Mouse (Mus musculus) c-Kit-negative CD71-positive TER-119-positive erythroid progenitor cells, embryonic 14.5 days (primary cell): ENCODE results near the gene Fam171a1.

Experiments used
- DNase-seq: peaks from one replicate; pipeline ENCODE4 v3.0.0-alpha.2; 2013; ENCODE audit warnings: low read depth, low spot score

Gene Fam171a1

GRCm38 (mm10) chr2:3138308-3138707, 24.3 kb downstream of the Fam171a1 start:
- DNase-seq = no peak

GRCm38 (mm10) chr2:3139065-3139464, 25.0 kb downstream of the Fam171a1 start:
- DNase-seq = no peak

GRCm38 (mm10) chr2:3139578-3139977, 25.6 kb downstream of the Fam171a1 start:
- no peak for DNase-seq

- no peak for DNase-seq
These were observed 26.6 kb downstream of the Fam171a1 start for GRCm38 (mm10) chr2:3140585-3140984.

GRCm38 (mm10) chr2:3141804-3142203, 27.8 kb downstream of the Fam171a1 start:
- no peak for DNase-seq

- DNase-seq = no peak
These were observed 30.3 kb downstream of the Fam171a1 start for GRCm38 (mm10) chr2:3144291-3144690.

- no peak for DNase-seq
These were observed 33.6 kb downstream of the Fam171a1 start for GRCm38 (mm10) chr2:3147550-3148157.

- DNase-seq = no peak
These were observed 34.7 kb downstream of the Fam171a1 start for GRCm38 (mm10) chr2:3148731-3149130.

DNA sequence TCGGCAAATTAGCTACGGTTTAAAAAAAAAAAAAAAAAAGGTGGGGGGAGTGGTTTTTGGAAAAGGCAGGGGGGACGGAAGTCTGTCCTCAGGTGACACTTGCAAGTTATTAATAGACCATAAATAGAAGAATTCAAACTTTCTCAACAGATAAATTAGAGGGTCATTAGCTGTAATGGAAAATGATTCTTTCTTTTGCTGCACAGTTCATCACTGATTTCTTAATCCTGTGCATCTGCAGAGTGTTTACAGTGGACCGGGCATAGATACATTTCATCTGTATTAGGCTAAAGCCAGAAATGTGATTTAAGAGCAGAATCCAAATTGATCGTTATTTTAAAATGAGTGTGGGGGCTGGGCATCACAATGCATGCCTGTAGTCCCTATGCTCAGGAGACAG, 36.3 kb downstream of the Fam171a1 start:
- no peak for DNase-seq

- no peak for DNase-seq
These were observed 37.3 kb downstream of the Fam171a1 start for GRCm38 (mm10) chr2:3151336-3151735.

DNA sequence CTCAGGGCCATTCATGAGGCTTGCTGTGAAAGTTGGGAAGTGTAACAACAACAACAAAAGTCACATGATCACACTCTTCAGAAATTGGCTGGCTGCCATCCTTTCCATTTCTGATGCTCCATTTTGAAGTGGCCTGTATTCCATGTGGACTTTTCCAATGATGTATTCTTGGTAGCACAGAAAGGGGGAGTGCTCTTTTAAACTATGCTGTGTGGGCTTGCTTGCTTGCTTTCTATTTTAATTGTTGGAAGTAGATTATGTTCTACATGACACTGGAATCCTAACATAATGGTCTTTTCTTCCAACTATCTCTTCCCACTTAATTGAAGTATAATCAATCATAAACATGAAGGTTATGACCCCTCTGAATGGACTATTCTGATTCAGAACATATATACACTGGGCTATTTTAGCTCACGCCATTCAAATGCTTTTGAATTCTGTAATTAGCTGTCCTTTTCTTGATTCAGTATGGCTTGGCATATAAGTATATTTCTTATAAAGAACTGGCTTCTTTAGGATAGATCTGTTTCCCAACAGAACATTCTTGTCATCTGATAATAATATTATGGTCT, 40.2 kb downstream of the Fam171a1 start:
- no peak for DNase-seq

- no peak for DNase-seq
These were observed 41.0 kb downstream of the Fam171a1 start for GRCm38 (mm10) chr2:3154986-3155385.

- no peak for DNase-seq
These were observed 43.0 kb downstream of the Fam171a1 start for GRCm38 (mm10) chr2:3157030-3157429.

DNA sequence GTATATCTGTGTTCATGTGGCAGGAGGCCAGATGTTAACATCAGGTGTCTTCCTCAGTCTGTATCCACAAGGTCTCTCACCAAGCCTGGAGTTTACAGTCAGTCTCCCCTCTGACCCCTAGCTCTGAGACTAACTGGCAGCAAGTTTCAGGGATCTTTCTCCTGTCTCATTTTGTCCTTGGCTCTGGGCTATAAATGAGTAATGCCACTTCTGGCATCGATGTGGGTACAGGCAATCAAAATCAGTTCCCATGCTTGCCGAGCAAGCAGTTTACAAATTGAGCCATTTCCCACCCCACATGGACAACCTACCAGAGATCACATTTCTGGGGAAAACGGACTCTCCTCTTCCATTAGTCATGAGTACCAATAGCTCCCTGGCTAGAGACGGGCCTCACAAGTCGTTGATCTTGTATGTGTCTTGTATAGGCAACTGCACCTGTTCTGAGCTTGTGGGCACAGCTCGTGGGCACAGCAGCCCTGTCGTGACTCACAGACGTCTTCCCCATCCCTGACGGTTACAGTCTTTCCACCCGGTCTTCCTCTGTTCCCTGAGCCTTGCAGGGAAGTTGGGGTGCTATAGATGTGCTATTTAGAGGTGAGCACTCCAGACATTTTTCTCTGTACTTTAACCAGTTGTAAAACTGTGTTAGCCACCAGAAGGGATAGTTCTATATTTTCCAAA, 43.8 kb downstream of the Fam171a1 start:
- no peak for DNase-seq

DNA sequence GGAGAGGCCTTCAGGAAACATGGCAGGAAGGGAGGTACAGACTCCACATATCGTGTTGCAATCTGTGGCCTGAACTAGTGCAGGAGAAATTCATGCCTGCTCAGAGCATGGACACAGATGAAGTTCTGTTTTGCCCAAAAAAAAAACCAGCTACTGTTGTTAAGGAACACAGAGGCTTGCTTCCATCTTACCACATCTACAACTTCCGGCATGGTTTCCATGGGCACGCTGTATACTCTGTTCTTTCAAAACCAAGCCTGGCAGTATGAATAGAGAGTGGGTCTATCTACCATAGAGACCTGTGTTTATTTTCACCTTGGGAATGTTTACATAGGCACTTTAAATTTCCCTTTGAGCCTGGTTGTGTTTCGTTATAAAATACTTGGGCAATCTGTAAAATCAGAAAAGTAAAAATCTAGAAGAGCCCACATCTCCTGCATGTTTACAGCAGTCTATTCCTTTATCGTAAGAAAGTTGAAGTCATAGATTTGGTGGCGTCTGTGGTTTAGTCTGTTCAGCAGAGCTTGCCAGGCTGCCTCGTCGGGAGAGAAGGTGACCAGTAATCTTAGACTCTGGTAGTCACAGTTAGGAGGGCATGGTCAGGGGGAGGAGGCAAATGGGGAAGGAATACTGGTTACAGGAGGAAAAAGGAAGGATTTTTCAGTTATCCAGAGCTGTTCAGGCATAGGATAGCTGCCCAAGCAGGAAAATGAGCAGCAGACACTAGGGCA, 44.8 kb downstream of the Fam171a1 start:
- no peak for DNase-seq

DNA sequence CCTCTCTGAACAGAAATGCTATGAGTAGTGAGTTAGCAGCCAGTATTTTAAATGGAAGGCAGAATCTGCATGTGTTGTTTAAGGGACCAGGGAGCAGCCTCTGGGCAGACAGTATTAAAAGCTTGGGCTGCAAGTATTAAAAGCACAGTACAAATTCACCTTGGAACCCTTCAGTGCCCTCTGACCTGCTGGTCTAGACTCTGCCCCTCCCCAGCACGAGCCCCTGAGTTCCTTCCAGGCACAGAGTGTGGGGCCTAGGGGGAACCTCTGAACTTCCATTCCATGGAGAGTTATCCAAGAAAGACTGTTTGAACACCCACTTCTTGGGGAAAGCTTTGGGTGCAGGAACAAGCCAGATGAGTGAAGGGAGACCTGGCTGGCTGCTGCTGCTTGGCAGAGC, 47.6 kb downstream of the Fam171a1 start:
- no peak for DNase-seq

- DNase-seq = no peak
These were observed 49.6 kb downstream of the Fam171a1 start for GRCm38 (mm10) chr2:3163501-3164076.

DNA sequence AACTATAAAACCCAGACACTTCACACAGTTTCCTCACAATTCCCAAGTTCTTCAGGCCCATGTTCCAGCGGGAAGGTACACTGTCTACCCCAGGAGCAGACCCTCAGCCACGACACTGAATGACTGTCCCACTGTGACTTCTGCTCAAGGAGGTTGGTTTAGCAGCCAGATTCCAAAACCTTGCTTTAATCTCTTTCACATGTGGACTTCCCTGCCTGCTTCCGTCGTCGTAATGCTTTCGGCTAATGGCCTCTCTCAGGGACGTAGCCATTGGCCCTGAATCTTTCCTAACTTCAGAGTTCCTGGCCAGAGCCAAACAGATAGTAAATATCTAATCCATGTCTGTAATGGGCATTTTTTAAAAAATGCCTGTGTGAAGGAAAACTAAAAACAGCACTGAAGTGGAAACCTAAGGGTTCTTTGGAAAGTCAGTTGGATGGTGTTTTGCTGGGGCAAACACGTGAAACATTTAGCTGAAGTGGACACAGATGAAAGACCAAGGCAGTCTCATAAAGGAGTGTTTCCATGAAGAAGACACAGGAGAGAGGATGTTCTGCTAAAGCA, 51.1 kb downstream of the Fam171a1 start:
- no peak for DNase-seq

DNA sequence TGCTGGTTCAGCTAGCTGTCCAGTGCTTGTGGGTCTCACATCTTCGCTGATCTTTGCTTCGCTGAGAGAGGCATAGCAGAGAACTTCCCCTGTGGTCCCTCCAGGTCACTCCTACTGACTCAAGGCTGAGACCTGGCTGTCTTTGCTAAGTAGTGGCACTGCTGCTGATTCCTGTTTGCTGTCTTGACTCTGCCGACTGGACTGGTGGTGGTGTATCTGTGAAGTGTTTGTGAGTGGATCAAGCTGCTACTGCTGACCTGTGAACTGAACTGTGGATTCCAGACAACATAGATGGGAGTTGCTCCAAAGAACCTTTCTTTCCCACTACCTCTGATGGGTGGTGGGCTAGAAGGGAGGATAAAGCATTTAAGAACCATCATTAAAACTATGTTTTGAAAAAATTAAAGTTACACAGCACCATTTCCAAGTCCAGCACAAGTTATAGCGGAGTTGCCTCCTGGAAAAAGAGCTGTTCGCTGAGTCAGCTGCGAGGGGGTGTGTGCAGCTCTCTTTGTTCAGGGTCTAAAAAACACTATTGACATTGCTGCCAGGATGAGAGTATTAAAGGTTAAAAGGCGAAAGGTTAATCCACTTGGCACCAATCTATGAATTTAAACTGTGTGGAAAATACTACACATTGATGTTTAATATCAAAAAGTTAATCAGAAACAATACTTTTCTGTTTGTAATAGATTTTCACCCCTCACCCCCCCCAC, 52.0 kb downstream of the Fam171a1 start:
- DNase-seq = no peak

- no peak for DNase-seq
These were observed 54.8 kb downstream of the Fam171a1 start for GRCm38 (mm10) chr2:3168719-3169402.

- no peak for DNase-seq
These were observed 55.4 kb downstream of the Fam171a1 start for GRCm38 (mm10) chr2:3169403-3169747.
